Mouse (Mus musculus): ENCODE measurements around the gene Cpb2. TPM values are rescaled to one million over a fixed set of nuclear protein-coding genes. Genes with fewer than 3 reads are reported as not detected.

The Cpb2 gene
- polyA plus RNA-seq, 1 experiment = 0.09 TPM

GRCm38 (mm10) chr14:75237096-75237495 is 5.0 kb upstream of the Cpb2 start:
- no peak for TF ChIP-seq POLR2A (IDR thresholded peaks at IDR 0.05; ENCODE audit: borderline replicate concordance, extremely low read depth, low read depth, low read length)
- TF ChIP-seq CTCF (IDR thresholded peaks at IDR 0.05; ENCODE audit: insufficient read depth, low read length) = no peak
- H3K4me1 ChIP-seq (ENCODE audit: control insufficient read depth, insufficient read depth, low read length) = no peaks in the 10 kb centered on the region
- 84% methylated on average over 8 of the region's 8 CpGs for WGBS
- no peak for DNase-seq
- no peak overlapping the region for H3K4me3 ChIP-seq (replicated peaks; ENCODE audit: extremely low read depth, low read depth, low read length)

GRCm38 (mm10) chr14:75238054-75238692 is 3.9 kb upstream of the Cpb2 start:
- Histone ChIP-seq H3K4me3 (replicated peaks; ENCODE audit: extremely low read depth, low read depth, low read length) (no peak overlapping the region), H3K4me1 (ENCODE audit: control insufficient read depth, insufficient read depth, low read length) (no peaks in the 10 kb centered on the region)
- DNase-seq = no peak
- WGBS = 69% methylated on average over 6 of the region's 6 CpGs
- TF ChIP-seq POLR2A (IDR thresholded peaks at IDR 0.05; ENCODE audit: borderline replicate concordance, extremely low read depth, low read depth, low read length) (no peak), CTCF (IDR thresholded peaks at IDR 0.05; ENCODE audit: insufficient read depth, low read length) (no peak)

GRCm38 (mm10) chr14:75246024-75247000 is 4.2 kb downstream of the Cpb2 start:
- TF ChIP-seq CTCF (IDR thresholded peaks at IDR 0.05; ENCODE audit: insufficient read depth, low read length) (no peak), POLR2A (IDR thresholded peaks at IDR 0.05; ENCODE audit: borderline replicate concordance, extremely low read depth, low read depth, low read length) (no peak)
- Histone ChIP-seq H3K4me3 (replicated peaks; ENCODE audit: extremely low read depth, low read depth, low read length) (no peak overlapping the region), H3K4me1 (ENCODE audit: control insufficient read depth, insufficient read depth, low read length) (no peaks in the 10 kb centered on the region)
- WGBS = 74% methylated on average over 11 of the region's 11 CpGs
- DNase-seq = no peak

- DNase-seq = no peak
- Histone ChIP-seq H3K4me1 (ENCODE audit: control insufficient read depth, insufficient read depth, low read length) (no peaks in the 10 kb centered on the region), H3K4me3 (replicated peaks; ENCODE audit: extremely low read depth, low read depth, low read length) (no peak overlapping the region)
- WGBS = 58% methylated on average over 3 of the region's 3 CpGs
- TF ChIP-seq POLR2A (IDR thresholded peaks at IDR 0.05; ENCODE audit: borderline replicate concordance, extremely low read depth, low read depth, low read length) (no peak), CTCF (IDR thresholded peaks at IDR 0.05; ENCODE audit: insufficient read depth, low read length) (no peak)
These were observed 8.3 kb downstream of the Cpb2 start for GRCm38 (mm10) chr14:75250432-75250831.

GRCm38 (mm10) chr14:75256521-75256920 is 14.4 kb downstream of the Cpb2 start:
- DNase-seq = no peak
- Histone ChIP-seq H3K4me3 (replicated peaks; ENCODE audit: extremely low read depth, low read depth, low read length) (no peak overlapping the region), H3K4me1 (ENCODE audit: control insufficient read depth, insufficient read depth, low read length) (no peaks in the 10 kb centered on the region)
- TF ChIP-seq CTCF (IDR thresholded peaks at IDR 0.05; ENCODE audit: insufficient read depth, low read length) = peak; percentile 41
- no peak for TF ChIP-seq POLR2A (IDR thresholded peaks at IDR 0.05; ENCODE audit: borderline replicate concordance, extremely low read depth, low read depth, low read length)
- WGBS = 31% methylated on average over 5 of the region's 5 CpGs

GRCm38 (mm10) chr14:75269531-75269930 is 27.4 kb downstream of the Cpb2 start:
- TF ChIP-seq CTCF (IDR thresholded peaks at IDR 0.05; ENCODE audit: insufficient read depth, low read length) = no peak
- no peak for TF ChIP-seq POLR2A (IDR thresholded peaks at IDR 0.05; ENCODE audit: borderline replicate concordance, extremely low read depth, low read depth, low read length)
- DNase-seq = no peak
- Histone ChIP-seq H3K4me1 (ENCODE audit: control insufficient read depth, insufficient read depth, low read length) (no peaks in the 10 kb centered on the region), H3K4me3 (replicated peaks; ENCODE audit: extremely low read depth, low read depth, low read length) (no peak overlapping the region)
- 82% methylated on average over 5 of the region's 5 CpGs for WGBS

GRCm38 (mm10) chr14:75279716-75280115 is 37.6 kb downstream of the Cpb2 start:
- no peak for DNase-seq
- no peak for TF ChIP-seq POLR2A (IDR thresholded peaks at IDR 0.05; ENCODE audit: borderline replicate concordance, extremely low read depth, low read depth, low read length)
- TF ChIP-seq CTCF (IDR thresholded peaks at IDR 0.05; ENCODE audit: insufficient read depth, low read length) = no peak
- Histone ChIP-seq H3K4me1 (ENCODE audit: control insufficient read depth, insufficient read depth, low read length) (no peaks in the 10 kb centered on the region), H3K4me3 (replicated peaks; ENCODE audit: extremely low read depth, low read depth, low read length) (no peak overlapping the region)
- 82% methylated on average over 6 of the region's 6 CpGs for WGBS

GRCm38 (mm10) chr14:75280406-75280805 is 38.3 kb downstream of the Cpb2 start:
- DNase-seq = no peak
- H3K4me1 ChIP-seq (ENCODE audit: control insufficient read depth, insufficient read depth, low read length) = no peaks in the 10 kb centered on the region; the same call in 1 of the 2 replicates
- WGBS = 43% methylated on average over 5 of the region's 5 CpGs
- TF ChIP-seq CTCF (IDR thresholded peaks at IDR 0.05; ENCODE audit: insufficient read depth, low read length) = no peak
- no peak for TF ChIP-seq POLR2A (IDR thresholded peaks at IDR 0.05; ENCODE audit: borderline replicate concordance, extremely low read depth, low read depth, low read length)
- H3K4me3 ChIP-seq (replicated peaks; ENCODE audit: extremely low read depth, low read depth, low read length) = no peak overlapping the region

GRCm38 (mm10) chr14:75283609-75284192 is 41.6 kb downstream of the Cpb2 start:
- peak overlapping the region; percentile 74 for H3K4me3 ChIP-seq (replicated peaks; ENCODE audit: extremely low read depth, low read depth, low read length)
- DNase-seq = no peak
- 5% methylated on average over 19 of the region's 19 CpGs for WGBS
- TF ChIP-seq POLR2A (IDR thresholded peaks at IDR 0.05; ENCODE audit: borderline replicate concordance, extremely low read depth, low read depth, low read length) (no peak), CTCF (IDR thresholded peaks at IDR 0.05; ENCODE audit: insufficient read depth, low read length) (no peak)
- no peaks in the 10 kb centered on the region; the same call in 1 of the 2 replicates for H3K4me1 ChIP-seq (ENCODE audit: control insufficient read depth, insufficient read depth, low read length)
